Mouse (Mus musculus) layer of hippocampus, adult 9-11 months (tissue): ENCODE measurements at regions not wholly inside any gene's neighbourhood (a gene's known extent, or its start where the extent isn't known, plus 50 kb on each side); places are given as distances from the start of the nearest gene placed in this dataset.
A peak's percentile ranks its signal among the peaks of the same experiment; 100 is the strongest.
"Not testable (repeated sequence)": the region's sequence is repeated elsewhere in the genome, so short reads cannot be mapped to it uniquely, and the experiment has no call there.

Experiments used
- DNase-seq: peaks from one replicate; pipeline ENCODE4 v3.0.0; 2022

DNA sequence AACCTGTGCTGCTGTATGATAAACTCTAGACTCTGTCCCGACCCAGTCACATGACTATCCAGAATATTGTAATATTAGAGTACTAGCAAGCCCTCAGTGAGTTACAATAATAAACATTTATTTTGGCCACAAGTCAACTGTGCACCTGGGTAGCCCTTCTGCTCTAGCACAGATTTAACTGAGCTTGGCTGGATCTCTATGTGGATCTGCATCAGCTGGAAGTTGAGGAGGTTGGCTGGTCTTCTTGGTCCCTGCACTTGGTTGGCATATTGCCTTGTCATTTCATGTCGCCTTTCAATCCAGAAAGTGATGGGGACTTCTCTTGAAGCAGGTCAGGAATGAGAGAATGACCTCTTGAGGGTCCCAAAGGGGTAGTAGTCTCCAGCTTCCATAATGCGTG is 191.5 kb downstream of the Kctd12 start:
- no peak for DNase-seq

DNA sequence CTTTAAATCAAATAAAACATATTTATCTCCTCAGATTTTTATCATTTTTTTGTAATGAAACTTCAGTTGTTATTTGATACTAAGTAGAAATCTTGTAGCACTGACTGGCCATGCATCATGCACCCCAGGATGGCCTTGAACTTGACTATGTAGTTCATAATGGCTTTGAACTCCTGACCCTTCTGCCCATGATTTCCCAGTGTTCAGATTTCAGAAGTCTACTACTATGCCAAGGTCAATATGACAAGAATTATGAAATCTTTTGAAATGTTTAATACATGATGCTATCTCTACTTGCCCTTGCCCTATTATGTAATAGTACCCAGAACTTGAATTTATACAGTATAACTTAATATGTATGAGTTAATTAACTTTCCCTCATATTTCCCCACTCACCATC is 200.2 kb downstream of the Kctd12 start:
- no peak for DNase-seq

DNA sequence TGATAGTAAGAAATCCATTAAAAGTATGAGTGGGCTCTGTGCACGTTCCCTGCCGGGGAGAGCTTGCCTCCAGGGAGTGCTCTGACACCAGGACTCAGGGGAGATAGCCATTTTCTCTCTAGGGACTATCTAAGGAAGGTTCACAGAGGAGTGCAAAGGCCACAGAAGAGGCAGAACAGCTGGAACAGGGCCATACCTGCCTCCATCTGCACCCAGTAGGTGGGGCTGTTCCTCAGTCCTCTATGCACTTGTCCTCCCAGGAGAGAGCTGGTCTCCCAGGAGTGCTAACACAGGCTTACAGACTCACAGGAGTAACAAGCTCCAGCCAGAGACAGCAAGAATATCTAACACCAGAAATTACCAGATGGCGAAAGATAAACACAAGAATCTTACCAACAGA is 212.7 kb downstream of the Kctd12 start:
- peak; percentile 5 for DNase-seq

DNA sequence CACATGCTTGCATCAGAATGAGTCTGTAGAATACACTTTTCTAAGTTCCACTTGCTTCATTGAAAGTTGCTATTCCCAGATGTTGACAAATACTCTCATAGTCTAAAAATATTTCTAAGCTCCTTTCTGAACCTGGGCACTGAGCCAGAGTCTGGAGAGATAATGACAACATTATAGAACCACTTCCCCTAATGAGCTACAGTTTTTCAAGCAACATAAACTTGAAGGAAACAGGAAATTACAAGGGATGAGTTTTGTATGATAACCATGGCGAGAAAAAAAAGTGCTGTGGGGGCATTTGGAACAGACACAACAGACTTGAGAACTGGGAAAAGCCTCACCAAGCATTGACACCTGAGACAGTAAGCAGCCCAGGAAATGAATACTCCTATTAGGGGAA is 233.8 kb downstream of the Kctd12 start:
- DNase-seq = no peak

DNA sequence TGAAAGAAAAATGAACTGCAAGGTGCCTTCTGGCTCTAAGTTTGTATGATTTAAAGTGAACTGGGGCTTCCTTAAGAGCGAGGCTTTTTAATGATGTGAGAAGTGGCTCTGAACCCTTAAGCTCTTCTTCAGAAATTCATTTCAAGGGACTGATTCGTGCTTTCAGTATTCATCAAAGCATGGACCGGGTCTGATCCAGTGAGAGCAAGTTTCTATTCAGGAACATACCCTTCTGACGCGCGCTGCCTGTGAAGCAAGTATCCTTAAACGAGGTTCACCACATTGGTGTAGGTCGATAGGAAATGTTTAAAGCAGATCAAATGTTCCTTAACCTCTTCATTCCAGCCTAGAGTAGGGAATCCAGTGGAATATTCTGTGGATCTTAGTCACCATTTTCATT is 240.1 kb downstream of the Kctd12 start:
- DNase-seq = no peak

DNA sequence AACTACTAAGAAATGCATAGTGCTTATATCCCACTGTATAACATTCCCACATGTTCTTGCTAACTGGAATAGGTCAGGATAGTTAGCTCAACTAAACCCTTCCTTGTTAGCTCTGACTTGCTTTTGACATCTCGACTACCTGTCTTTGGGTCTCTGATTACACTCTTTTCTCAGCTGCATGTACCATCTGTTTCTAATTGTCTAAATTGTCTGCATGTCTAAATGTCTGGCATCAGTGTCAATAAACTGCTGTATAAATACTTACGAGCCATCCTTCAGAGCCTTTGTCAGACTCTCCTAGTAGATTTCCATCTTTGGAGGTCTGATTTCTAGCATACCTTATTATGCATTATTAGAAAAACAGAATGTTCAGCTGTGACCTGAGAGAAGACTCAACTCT is 245.8 kb downstream of the Kctd12 start:
- no peak for DNase-seq

DNA sequence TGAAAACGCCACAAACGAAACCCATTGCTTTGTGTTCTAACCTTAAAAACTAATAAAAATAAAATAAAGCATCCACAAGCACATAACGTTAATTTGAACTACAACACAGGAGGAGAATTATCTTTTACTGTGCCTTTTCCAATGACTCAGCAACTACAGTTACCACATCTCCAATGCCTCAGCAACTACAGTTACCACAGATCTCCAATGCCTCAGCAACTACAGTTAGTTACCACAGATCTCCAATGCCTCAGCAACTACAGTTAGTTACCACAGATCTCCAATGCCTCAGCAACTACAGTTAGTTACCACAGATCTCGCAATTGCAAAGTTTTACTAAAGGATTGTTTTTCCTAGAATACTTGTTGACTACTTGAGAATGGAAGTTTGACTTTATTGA is 248.7 kb downstream of the Kctd12 start:
- DNase-seq = not testable (repeated sequence)

DNA sequence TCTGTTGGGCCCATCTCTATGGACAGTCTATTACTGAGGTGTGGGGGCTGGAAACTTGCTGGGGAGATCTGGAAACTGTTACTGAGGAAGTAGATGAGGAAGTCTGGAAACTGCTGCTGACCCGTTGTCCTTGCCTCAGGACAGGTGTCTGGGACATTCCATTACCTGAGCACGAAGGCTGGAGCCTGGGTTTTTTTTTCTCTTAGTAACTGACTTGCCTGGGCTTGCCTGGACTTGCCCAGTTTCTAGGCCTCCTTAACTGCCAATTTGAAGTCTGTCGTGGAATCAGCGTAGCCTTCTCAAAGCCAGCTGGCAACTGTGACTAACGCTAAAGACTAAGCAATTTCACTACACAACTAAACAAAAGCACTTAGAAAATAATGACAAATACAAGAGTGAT is 250.7 kb downstream of the Kctd12 start:
- no peak for DNase-seq

DNA sequence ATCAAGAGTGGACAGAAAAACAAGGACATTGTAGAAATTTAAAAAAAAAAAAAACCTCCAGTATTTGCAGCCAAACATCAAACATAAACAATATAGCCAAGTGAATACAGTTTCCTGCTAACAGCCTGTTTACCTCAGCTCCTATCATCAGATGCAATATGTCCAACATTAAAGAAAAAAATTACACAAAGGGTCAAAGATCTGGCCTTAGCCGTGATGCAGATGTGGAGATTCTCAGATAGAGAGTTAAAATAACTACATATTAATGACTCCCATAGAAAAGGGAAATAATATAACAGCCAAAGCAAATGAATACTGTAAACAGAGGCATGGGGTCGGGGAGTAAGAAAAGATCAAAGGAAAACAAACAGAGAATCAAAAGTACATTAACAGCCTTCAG is 259.8 kb downstream of the Kctd12 start:
- DNase-seq = no peak

DNA sequence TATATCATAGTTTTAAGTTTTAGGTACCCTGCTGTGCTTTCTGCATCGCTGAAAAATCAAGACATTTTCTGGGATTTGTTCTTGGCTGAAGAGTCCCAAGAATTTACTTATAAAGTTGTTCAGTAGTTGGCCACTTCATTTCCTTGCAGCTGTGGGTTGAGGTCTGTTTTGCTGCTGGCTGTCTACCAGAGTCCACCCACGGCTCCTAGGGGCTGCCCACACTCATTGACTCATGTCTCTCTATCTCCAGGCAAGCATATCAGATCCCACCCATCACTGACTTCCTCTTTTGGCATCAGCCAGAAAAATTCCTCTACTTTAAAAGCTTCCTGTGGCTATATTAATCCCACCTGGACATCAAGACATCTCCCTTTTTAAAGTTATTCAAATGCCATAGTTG is 263.9 kb downstream of the Kctd12 start:
- peak; percentile 9 for DNase-seq

DNA sequence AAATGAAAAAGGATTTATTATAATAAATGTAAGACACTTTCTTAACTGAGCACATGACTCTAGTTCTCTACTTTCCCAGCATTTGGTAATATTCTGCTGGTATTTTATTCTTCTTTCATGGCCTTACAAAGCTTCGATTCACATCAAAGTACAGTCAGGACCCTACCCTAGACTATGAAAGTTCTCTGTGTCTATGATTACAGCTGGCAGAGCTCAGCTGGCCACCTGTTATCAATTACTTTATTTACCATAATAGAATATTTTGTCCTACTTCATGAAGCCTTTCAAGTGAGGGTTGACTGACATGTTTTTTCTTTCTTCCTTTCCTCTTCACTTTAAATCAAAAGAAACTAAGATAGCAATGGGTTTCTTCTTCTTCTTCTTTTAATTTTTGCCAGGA is 269.8 kb downstream of the Kctd12 start:
- DNase-seq = no peak

DNA sequence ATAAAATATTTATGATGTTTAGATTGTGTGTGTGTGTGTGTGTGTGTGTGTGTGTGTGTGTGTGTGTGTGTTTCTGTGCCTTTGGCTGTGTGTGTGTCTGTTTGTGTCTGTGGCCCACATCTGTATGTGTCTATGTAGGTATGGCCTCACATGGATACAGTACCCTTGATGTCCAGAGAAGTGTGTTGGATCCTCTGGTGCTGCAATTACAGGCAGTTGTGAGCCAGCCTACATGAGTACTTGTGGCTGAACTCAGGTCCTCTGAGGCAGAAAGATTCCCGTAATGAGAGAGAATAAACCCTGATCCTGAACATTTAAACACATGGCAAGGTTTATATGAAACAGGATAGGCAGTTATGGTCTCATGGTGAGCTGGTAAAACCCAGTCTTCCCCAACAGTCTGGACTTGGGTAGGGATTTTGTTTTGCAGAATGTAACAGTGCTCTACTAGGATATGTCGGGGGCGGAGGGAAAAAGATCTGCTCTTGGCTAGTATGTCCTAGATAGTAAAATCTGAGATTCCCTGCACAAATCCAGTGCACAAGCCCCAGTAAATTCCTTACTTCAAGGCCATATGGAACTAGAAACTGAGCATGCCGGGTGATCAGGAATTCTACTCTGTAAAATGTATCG is 275.6 kb downstream of the Kctd12 start:
- DNase-seq = no peak

DNA sequence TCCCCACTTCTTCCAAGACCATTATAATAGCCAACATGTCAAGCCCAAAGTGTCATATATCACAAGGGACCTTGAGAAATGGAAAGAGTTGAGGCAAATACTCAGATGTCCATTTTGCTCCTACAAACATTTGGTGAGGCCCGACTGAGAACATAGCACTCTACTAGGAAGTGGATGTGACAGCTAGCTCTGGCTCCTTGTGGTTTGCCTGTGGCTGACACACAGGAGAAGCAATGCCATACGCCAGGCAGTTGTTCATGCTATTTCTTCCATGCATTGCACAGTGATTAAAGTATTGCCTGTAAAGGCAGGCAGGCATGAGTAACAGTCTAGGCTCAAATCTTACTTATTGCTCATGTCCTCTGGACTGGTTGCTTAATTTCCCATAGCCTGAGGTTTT is 281.3 kb downstream of the Kctd12 start:
- no peak for DNase-seq

DNA sequence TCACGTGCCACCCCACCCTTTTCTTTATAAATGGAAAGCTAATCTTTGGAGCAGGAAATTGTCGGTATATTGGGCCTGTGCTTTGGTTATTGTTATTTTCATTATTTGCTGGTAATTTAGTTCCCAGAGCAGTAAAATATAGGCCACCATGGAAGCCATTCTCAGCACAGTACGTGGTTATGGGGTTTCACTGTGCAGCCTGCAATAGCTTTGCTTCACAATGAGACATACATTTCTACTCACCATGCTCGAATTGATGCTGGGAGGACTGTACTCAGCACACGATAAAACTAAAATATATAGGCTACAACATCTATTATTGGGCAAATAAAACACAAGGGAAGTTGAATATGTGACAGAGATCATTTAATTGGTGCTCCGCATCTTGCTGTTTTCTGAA is 282.0 kb downstream of the Kctd12 start:
- DNase-seq = no peak

DNA sequence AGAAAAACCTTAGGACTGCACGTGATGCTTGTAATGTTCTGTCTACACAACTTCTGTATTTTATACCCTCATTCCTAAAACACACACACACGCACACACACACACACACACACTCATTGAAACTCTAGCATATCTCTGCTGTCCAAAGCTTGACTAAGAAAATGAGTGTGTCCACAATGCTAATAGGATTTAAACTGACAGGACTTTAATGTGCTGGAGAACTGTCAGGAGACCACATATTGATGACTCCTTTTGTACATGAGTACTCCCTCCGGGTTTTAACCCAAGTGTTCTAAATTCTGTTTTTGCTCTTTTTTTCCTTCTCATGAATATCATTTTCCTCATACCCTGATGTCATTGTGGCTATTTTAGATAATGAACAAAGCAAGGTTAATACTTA is 283.4 kb downstream of the Kctd12 start:
- DNase-seq = no peak

DNA sequence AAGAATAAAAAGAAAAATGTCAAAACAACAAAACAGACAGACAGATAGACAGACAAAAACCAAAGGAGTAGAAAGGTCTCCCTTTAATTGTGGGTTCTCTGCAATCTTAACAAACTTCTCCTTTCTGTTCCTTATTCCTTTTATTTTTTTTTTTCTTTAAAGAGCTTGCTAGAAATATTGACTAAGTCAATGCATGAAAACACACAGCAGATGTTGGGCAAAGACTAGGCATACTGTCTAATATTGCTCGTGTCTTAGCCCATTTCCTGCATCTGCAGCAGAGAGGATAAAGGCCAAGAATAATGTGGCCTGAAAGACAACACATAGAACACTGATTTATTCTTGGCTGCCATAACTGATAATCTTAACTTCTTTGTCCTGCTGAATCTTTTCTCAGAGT is 295.6 kb downstream of the Kctd12 start:
- DNase-seq = no peak

DNA sequence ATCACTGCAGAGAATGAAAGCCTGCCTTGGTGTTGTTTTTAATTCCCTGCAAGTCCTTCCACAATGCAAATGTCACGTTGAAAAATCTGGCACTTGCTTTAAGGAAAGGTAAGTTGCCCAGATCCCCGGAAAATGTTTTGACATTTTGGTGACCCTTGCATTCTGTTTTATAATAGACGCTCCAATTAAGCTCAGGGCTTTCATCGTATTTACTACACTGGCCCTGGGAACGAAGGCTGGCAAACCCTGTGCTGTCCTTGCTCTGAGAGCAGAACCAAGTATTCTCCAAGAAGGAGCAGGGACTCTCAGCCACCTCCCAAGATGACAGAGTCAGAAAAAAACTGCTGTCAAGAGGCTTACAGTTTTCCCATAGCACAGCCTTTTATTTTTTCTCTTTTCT is 305.9 kb downstream of the Kctd12 start:
- no peak for DNase-seq

DNA sequence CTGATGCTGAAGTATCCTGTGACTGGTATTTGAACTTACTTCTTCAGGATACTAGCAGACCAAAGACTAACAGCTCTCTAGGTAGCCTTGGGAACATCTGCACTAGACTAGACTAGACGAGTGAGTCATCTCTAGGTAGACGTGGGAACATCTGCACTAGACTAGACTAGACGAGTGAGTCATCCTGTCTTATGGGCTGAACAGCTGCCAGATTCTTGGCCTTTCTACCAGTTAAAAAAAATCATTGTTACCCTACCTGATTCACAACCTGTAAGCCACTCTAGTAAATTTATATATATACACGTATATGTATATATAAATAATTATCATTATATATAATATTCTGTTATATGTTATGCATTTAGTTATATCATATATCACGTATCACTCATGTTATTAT is 307.8 kb downstream of the Kctd12 start:
- DNase-seq = no peak

DNA sequence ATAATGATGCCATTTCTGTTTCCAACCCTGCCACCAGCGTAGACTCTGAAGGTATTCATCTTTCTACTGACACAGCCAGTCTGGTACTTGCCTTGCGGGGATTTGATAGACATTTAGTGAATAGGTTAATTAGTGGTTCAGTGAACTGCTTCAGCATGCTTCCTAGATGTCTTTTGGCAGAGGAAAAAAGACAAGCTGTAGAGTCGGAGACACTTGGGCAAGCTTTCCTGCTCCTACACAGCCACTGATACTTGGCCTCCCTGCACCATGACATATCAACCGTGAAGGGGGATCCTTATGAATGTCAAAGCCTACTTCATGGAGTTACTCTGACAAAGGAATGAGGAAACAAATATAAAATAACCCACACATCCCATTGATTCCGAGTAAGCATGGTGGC is 308.7 kb downstream of the Kctd12 start:
- no peak for DNase-seq

DNA sequence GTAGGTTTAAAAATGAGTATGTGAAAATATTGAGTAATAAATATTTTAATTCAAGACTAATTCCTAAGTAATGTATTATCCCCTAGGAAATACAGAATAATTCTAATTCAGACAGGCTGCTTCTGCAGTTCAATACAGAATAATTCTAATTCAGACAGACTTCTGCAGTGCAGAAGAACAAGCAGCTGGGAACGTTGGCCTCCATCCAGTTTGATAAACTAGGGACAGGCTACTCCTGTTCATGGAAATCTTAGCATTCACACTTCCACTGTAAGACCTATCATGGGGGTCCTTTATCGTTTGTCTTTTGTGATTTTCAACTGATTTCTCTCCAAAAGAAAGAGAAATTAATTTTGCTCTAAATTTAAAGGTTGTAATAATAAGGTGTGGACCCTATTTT is 319.2 kb downstream of the Kctd12 start:
- no peak for DNase-seq

DNA sequence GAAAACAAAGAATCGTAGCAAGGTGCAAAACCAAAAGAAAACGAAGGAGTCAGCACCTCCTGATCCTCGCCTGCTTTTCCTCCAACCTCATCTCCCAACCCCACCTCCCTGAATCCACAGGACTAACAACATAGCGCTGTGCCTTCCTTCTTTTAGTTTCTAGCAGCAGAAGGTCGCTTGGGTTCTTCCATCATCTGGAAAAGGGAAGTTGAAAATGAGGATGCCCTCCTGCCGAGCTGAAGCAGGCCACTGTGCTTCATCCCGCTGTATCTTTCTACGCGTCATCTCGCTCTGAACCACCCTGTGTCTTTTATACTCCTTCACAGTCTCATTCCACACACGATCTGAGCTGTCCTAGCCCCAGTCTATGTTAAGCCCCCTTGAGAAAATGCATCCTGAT is 322.1 kb downstream of the Kctd12 start:
- no peak for DNase-seq

DNA sequence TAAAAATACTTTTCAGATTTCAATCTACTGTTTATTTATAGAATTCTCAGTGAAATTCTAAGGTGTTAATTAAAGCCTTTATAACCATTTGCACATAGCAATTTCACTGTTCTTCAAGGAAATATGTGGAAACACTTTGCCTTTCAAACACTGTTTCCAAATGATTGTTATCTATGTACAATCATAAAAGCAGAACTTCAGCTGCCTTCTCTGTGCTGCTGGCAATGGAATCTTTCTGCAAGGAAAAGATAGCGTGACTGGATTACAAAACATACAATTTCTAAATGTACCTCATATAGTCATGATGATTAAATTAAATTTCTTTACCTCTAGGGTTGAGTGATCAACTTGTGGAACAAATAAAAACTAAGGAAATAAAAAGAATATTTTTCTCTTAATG is 326.2 kb downstream of the Kctd12 start:
- DNase-seq = no peak

DNA sequence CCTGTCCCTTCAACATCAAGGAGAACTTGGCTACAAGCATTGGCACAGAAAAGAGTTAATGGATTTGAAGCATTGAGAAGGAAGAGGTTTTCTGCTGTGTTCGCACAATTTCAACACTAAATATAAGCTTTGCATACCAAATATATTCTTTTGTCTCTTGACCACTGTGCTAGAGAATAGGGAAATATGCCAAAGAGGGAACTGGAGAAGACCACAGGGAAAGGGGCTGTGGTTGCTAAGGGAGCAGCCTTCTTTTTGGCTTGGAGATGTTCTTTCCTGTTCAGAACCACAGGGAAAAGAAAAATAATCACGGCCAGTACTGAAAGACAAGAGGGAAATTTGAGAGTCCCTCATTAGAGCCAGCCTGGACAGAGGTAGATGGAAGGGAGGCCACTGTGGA is 352.8 kb downstream of the Kctd12 start:
- peak; percentile 10 for DNase-seq

DNA sequence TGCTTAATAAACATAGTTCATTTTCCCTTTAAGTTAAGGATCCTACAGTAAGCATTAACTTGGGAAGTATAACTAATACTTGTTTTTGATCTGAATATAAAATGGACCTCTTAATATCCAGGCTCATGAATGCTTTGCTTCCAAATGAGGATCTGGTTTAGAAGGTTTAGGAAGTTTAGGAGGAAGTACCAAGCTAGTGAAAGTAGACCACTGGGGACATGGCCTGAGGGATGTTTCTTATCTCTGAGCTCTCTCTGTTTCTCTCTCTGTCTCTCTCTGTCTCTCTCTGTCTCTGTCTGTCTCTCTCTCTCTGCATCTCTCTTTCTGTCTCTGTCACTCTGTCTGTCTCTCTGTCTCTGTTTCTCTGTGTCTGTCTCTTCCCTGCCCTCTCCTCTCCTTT is 360.9 kb downstream of the Kctd12 start:
- no peak for DNase-seq

DNA sequence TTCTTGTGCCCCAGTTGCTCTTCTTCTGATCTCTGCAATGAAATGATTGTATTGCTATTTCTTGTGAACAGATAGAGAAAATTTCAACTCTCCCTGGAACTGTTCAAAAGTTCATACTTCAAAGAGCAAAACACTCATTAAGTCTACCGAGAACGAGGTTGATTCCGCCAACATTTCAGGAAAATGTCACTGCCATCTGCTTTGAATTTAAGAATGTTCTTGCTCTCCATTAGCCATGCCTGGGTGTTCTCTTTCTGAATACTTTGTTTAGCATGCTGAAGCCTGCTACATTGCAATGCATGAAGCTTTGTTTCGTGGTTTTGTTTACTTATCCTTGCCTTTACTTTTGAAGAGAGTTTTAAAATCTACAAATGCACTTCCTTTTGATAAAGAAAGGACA is 363.4 kb downstream of the Kctd12 start:
- peak; percentile 29 for DNase-seq
